Mouse (Mus musculus) brain, embryonic 14.5 days (tissue): Measurements from ENCODE around the gene Atg7.

ENCODE experiments used
- CTCF ChIP-seq: fragments of 200-500 bp; IDR thresholded peaks from 2 replicates; pipeline ENCODE4 v1.5.1; 2012; ENCODE audit warnings: inconsistent platforms, mild to moderate bottlenecking, moderate library complexity, borderline replicate concordance; ENCODE audit not compliant: insufficient read depth, insufficient read length; ENCODE audit errors: extremely low read depth
- POLR2A ChIP-seq: fragments of 200-500 bp; IDR thresholded peaks from 2 replicates; pipeline ENCODE4 v1.6.1; 2012; ENCODE audit warnings: mild to moderate bottlenecking, inconsistent platforms, borderline replicate concordance; ENCODE audit not compliant: poor library complexity, insufficient read depth, insufficient read length, severe bottlenecking; ENCODE audit errors: extremely low read depth

- no peak for TF ChIP-seq CTCF
- TF ChIP-seq POLR2A: no peak
These were observed 257.3 kb downstream of the Atg7 start for GRCm38 (mm10) chr6:114900194-114900593.
